Mouse (Mus musculus): ENCODE data around the gene Cep63. TPM values are rescaled to one million over a fixed set of nuclear protein-coding genes. Genes with fewer than 3 reads are reported as not detected.

Cep63 gene
- total RNA-seq, 2 experiments from 2014 or later = 30.9 to 32.4 TPM

DNA sequence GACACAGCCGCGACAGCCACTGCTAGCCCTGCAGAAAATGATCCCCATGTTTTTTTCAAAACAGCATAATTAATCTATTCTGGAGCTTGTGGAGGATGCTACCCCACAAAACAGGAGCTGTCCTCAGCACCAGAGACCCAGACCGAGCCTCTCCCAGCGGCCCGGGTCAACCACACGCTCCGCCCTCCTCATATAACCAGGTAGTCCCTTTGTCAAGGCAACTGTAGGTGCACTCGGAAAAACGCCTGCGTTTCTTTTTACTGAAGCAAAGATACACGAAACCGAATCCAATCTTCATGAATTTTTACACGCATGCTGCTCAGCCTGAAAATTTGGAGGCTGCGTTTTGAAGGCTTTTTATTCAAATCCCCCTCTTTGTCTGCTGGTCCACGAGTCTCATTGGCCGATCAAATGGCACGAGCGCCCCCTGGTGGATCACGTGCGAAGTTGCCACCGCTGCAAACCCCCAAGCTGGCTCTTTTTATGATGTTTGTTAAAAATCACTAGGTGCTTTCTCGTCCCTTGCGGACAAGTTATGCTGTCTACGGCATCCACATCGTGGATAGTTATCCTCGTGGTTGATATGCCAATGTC, 81.5 kb downstream of the Cep63 start:
- peak; percentile 98 for TF ChIP-seq CTCF (conservative IDR thresholded peaks at IDR 0.05)
- DNase-seq (ENCODE audit: low spot score in 2 of 2) = peak; percentile 89 to 94
- Histone ChIP-seq H3K4me3 (peak overlapping the region; percentile 44), H3K27ac (peak overlapping the region; percentile 72)

DNA sequence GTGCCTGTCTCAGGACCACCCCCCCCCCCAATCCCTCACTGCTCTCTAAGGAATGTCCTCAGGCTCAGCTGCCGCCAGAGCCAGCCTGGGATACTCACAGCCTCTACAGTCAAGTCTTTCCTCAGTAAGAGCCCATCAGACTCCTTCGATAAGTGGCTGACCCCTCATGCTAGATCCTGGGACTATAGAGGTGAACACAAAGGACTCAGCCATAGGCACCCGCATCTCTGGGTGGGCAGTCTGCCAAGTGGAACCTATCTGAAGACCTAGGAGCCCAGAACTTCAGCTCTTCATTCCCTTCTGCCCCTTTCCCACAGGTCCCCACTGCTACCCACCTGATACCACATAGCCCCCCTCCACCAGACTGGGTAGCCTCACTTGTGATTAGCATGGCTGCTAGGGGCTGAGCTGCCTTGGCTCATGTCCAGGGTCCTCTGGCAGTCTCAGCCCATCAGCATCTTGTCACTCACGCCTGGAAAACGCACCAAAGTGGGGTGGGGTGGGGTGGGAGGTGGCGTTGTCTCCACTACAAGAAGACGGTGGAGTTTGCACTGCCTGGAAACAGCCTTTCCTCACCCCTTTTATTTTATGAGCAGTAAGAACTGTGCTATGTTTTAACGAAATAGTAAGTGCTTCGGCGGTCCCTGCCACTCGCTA, 82.1 kb downstream of the Cep63 start:
- no peak for DNase-seq (ENCODE audit: low spot score in 2 of 2)
- TF ChIP-seq CTCF (conservative IDR thresholded peaks at IDR 0.05) = no peak
- peak overlapping the region; percentile 44 for H3K4me3 ChIP-seq
- H3K27ac ChIP-seq = peak overlapping the region; percentile 72

DNA sequence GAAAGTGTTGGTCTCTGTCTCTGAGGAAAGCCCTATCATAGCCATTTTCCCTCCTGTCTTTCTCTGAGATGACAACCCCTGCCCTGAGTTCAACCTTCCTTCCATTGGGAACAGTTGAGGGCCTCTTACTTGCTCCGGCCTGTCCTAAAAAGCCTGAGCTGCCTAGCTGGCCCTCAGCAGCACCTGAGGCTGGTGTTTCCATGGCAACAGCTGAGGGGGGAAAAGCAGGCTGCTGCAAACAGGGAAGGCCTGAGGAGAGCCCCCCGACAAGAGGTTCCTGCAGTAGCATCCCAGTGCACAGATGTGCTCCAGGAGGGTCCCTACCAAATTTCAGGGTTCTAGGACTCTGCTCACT, 82.6 kb downstream of the Cep63 start:
- no peak overlapping the region for H3K27ac ChIP-seq
- no peak for TF ChIP-seq CTCF (conservative IDR thresholded peaks at IDR 0.05)
- DNase-seq (ENCODE audit: low spot score in 2 of 2) = no peak
- no peak overlapping the region for H3K4me3 ChIP-seq

DNA sequence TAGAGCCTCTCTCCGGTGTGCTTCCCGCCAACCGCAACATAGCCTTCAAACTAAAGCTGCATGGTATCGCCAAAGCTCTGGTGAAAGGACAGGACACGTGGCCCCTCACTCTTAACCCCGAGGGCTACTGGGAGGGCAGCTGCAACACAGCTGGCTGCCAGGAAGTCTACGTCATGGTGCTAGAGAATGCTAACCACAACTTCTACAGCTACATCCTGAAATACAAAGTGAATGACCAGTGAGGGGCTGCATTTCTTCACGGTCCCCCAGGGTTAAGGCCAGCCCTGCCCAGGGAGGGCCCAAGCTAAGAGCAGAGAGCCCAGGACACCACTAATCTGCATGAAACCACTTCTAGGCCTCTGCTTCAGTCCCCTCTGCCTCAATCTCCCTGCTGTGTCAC, 83.8 kb downstream of the Cep63 start:
- no peak for TF ChIP-seq CTCF (conservative IDR thresholded peaks at IDR 0.05)
- Histone ChIP-seq H3K27ac (no peak overlapping the region), H3K4me3 (no peak overlapping the region)
- no peak for DNase-seq (ENCODE audit: low spot score in 2 of 2)

DNA sequence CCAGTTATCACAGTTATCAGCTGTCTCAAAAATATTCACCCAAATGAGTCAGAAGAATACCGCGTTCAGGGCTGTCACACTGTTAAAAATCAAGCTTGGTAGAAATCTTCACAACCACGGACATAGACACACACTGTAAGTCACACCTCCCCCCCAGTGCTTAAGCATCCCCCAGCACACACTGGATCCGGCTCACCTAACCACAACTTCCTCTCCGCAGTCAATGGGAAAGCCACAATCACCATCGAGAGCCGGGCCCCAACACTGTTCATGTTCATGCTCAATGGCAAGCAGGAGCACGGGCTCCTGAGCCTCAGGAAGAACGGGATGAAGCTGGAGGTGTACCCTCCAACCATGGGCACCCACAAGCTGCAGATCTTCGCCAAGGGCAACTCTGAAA, 84.7 kb downstream of the Cep63 start:
- Histone ChIP-seq H3K27ac (no peak overlapping the region), H3K4me3 (no peak overlapping the region)
- no peak for TF ChIP-seq CTCF (conservative IDR thresholded peaks at IDR 0.05)
- no peak for DNase-seq (ENCODE audit: low spot score in 2 of 2)

DNA sequence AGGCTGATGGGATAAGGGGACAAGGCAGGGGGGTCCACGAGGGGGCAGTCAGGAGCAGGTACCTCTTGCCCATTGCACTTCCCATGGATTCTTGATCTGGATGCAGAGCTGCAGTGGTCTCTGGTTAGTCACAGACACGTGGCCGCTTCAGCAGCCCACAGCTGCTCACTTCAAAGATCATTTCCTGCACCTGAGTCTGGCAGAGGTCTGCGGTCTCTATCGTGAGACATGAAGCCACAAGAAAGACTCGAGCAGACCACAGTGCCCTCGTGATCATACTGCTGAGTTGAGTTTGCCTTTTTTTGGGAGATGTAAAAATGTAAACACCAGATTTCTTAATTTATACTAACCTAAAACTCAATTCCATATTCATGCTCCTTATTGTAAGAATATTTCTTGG, 86.6 kb downstream of the Cep63 start:
- no peak for TF ChIP-seq CTCF (conservative IDR thresholded peaks at IDR 0.05)
- H3K27ac ChIP-seq = no peak overlapping the region

DNA sequence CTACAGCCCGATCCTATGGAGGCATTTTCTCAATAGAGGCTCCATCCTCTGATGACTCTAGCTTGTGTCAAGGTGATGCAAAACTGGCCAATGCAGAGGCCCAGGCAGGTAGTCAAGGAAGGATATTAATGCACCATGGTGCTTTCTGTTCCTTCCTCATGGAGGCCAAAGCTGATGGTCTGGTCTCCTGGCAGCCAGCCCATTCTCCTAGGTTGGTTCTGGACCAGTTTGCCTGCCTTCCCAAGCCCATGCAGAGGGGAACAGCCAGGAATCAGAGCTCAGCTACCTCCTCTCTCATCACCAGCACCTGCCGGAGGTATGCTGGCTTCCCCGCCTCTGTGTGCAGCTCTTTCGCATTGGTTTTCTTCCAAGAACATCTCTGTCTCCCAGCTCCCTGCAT, 89.4 kb downstream of the Cep63 start:
- TF ChIP-seq CTCF (conservative IDR thresholded peaks at IDR 0.05) = no peak
- Histone ChIP-seq H3K4me3 (no peak overlapping the region), H3K27ac (no peak overlapping the region)
- no peak for DNase-seq (ENCODE audit: low spot score in 2 of 2)

More for the DNA sequence above, 86.6 kb downstream of the Cep63 start:
- DNase-seq (ENCODE audit: low spot score in 2 of 2) = no peak
- no peak overlapping the region for H3K4me3 ChIP-seq

Other genes starting within 250 kb of the Cep63 start
- gene Ky, start 120.8 kb downstream of the Cep63 start, total RNA-seq (2021) = 1 to 10 TPM; 3.0 to 5.2 TPM
- 100 to 1,000 TPM in 1 of 2 experiments, 10 to 100 TPM in 1; 99.5 to 106 TPM for gene Anapc13, start 238 bp downstream of the Cep63 start, total RNA-seq (2021)
- gene Amotl2, start 90.1 kb upstream of the Cep63 start, total RNA-seq (2021) = 10 to 100 TPM; 16.0 to 18.1 TPM
- gene Ryk, start 208.4 kb upstream of the Cep63 start, total RNA-seq (2021) = 10 to 100 TPM; 44.5 to 46.3 TPM